Mouse (Mus musculus) forebrain, embryonic 12.5 days (tissue): ENCODE measurements around the gene Wdr60. TPM values are rescaled to one million over a fixed set of nuclear protein-coding genes. Genes with fewer than 3 reads are reported as not detected.

Experiments used
- ATAC-seq: fragments of 200-750 bp; cut with Nextera tagmentation; 2 replicates; pipeline ENCODE4 v1.8.0; 2017; ENCODE audit warnings: moderate TSS enrichment; ENCODE audit not compliant: low FRiP score
- H3K27ac ChIP-seq: fragments of 300-500 bp; sonication (generic); 2 replicates; pipeline ENCODE4 v1.5.1; 2016; ENCODE audit warnings: mild to moderate bottlenecking
- H3K27me3 ChIP-seq: fragments of 300-500 bp; sonication (generic); 2 replicates; pipeline ENCODE4 v1.6.1; 2016; ENCODE audit warnings: mild to moderate bottlenecking
- H3K36me3 ChIP-seq: fragments of 300-500 bp; sonication (generic); replicated peaks from 2 replicates; pipeline ENCODE4 v1.6.1; 2016; ENCODE audit warnings: mild to moderate bottlenecking
- H3K4me1 ChIP-seq: fragments of 300-500 bp; sonication (generic); 2 replicates; pipeline ENCODE4 v1.6.1; 2016
- H3K4me2 ChIP-seq: fragments of 300-500 bp; sonication (generic); 2 replicates; pipeline ENCODE4 v1.6.1; 2016; ENCODE audit warnings: mild to moderate bottlenecking, moderate library complexity
- H3K4me3 ChIP-seq: fragments of 300-500 bp; sonication (generic); replicated peaks from 2 replicates; pipeline ENCODE4 v1.5.1; 2016; ENCODE audit warnings: mild to moderate bottlenecking
- H3K9ac ChIP-seq: fragments of 300-500 bp; sonication (generic); 2 replicates; pipeline ENCODE4 v1.6.1; 2016; ENCODE audit warnings: mild to moderate bottlenecking
- H3K9me3 ChIP-seq: fragments of 300-500 bp; sonication (generic); 2 replicates; pipeline ENCODE4 v1.6.1; 2016
- WGBS: fragments of 180-500 bp; shearing (Covaris S2); methylation state at CpG from one replicate; pipeline ENCODE4 v1.1.7; 2016; 5-methylcytosine and 5-hydroxymethylcytosine counted together
- microRNA-seq: library from miRNA; unstranded; fragments of <30 nt; microRNA quantifications from one replicate; pipeline ENCODE4, GENCODE M21; 2017
- polyA plus RNA-seq: library from polyadenylated mRNA; unstranded; fragments of >200 nt; fragmentation: Nextera tagmentation; extraction: Ambion mirVana; gene quantifications from 2 replicates; pipeline ENCODE4 v1.2.1, GENCODE M21; 2016

Gene Wdr60
- polyA plus RNA-seq, 1 experiment from 2014 or later, result 21.7 TPM

- H3K9ac ChIP-seq, result no peak overlapping the region
- no peaks in the 10 kb centered on the region for H3K27me3 ChIP-seq
- no peaks in the 10 kb centered on the region for H3K4me1 ChIP-seq
- no peak overlapping the region for H3K27ac ChIP-seq
- 96% methylated on average over 2 of the region's 2 CpGs for WGBS
- no peaks in the 10 kb centered on the region for H3K9me3 ChIP-seq
- H3K36me3 ChIP-seq, result no peaks in the 10 kb centered on the region
- no peak overlapping the region for H3K4me2 ChIP-seq
- H3K4me3 ChIP-seq, result no peak overlapping the region
- ATAC-seq, result no peak
These were observed 103.1 kb downstream of the Wdr60 start for GRCm38 (mm10) chr12:116159695-116160094.

GRCm38 (mm10) chr12:116159223-116159622 lies 103.6 kb downstream of the Wdr60 start:
- Histone ChIP-seq H3K4me2 (no peak overlapping the region), H3K27me3 (no peaks in the 10 kb centered on the region), H3K4me3 (no peak overlapping the region), H3K9ac (no peak overlapping the region), H3K36me3 (no peaks in the 10 kb centered on the region), H3K27ac (no peak overlapping the region), H3K4me1 (no peaks in the 10 kb centered on the region), H3K9me3 (no peaks in the 10 kb centered on the region)
- no peak for ATAC-seq
- WGBS, result 89% methylated on average over 5 of the region's 5 CpGs

GRCm38 (mm10) chr12:116156792-116157532 lies 105.9 kb downstream of the Wdr60 start:
- Histone ChIP-seq H3K27ac (no peak overlapping the region), H3K9ac (no peak overlapping the region), H3K36me3 (no peaks in the 10 kb centered on the region), H3K4me2 (no peak overlapping the region), H3K27me3 (no peaks in the 10 kb centered on the region), H3K4me3 (no peak overlapping the region), H3K4me1 (no peaks in the 10 kb centered on the region), H3K9me3 (no peaks in the 10 kb centered on the region)
- ATAC-seq, result no peak
- 83% methylated on average over 7 of the region's 7 CpGs for WGBS

Small RNAs within 50 kb of the gene (microRNA-seq; reads per million reads assigned to microRNA genes)
- gene Gm23190, result not detected

Other genes with a start within 250 kb of the Wdr60 start
- 62.5 and 64.2 TPM in 2 replicates for gene Zfp386, start 215.3 kb downstream of the Wdr60 start, polyA plus RNA-seq
- 1.8 and 2.8 TPM in 2 replicates for gene Vipr2, start 185.3 kb downstream of the Wdr60 start, polyA plus RNA-seq
- not detected in 2 replicates for gene Gm11027, start 12.4 kb upstream of the Wdr60 start, polyA plus RNA-seq
- 17.2 and 17.3 TPM in 2 replicates for gene Esyt2, start 18.2 kb upstream of the Wdr60 start, polyA plus RNA-seq
- 57.5 and 58.1 TPM in 2 replicates for gene Ncapg2, start 142.4 kb upstream of the Wdr60 start, polyA plus RNA-seq
- gene Ptprn2, start 222.7 kb upstream of the Wdr60 start, polyA plus RNA-seq, result 7.8 and 8.8 TPM in 2 replicates